Mouse (Mus musculus) thymus, postnatal 36 days (tissue): ENCODE data around the gene Sf1.

Experiments used
- DNase-seq, 2 experiments: peaks; one replicate each; pipeline ENCODE4 v3.0.0; 2022; ENCODE audit warnings: mixed read lengths in 2 of 2

Sf1 gene

DNA sequence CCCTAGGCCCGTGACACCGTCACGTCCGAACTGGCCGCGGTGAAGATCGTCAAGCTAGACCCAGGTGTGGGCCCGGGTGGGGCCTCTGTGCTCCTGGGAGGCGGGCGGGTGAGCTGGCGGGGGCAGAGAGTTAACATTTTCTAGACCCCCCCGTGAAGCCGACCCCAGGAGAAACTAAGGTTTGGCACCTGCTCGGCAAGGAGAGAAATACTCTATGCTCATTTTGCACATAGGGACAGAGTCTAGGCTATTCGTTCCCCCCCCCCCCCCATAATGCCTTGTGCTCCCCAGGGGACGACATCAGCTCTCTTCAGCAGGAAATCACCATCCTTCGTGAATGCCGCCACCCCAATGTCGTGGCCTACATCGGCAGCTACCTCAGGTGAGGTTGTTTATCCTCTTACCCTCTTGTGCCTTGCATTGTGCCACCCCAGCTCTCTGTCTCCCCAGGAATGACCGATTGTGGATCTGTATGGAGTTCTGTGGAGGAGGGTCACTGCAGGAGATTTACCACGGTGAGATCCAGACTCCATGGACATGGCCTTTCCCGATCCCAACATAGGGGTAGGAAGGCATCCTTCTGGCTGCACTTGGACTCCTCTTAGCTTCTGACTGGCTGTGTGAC lies 21.9 kb upstream of the Sf1 start:
- peak; percentile 49 to 59 for DNase-seq

GRCm38 (mm10) chr19:6342276-6342933 lies 21.1 kb upstream of the Sf1 start:
- peak; percentile 55 to 71 for DNase-seq

DNA sequence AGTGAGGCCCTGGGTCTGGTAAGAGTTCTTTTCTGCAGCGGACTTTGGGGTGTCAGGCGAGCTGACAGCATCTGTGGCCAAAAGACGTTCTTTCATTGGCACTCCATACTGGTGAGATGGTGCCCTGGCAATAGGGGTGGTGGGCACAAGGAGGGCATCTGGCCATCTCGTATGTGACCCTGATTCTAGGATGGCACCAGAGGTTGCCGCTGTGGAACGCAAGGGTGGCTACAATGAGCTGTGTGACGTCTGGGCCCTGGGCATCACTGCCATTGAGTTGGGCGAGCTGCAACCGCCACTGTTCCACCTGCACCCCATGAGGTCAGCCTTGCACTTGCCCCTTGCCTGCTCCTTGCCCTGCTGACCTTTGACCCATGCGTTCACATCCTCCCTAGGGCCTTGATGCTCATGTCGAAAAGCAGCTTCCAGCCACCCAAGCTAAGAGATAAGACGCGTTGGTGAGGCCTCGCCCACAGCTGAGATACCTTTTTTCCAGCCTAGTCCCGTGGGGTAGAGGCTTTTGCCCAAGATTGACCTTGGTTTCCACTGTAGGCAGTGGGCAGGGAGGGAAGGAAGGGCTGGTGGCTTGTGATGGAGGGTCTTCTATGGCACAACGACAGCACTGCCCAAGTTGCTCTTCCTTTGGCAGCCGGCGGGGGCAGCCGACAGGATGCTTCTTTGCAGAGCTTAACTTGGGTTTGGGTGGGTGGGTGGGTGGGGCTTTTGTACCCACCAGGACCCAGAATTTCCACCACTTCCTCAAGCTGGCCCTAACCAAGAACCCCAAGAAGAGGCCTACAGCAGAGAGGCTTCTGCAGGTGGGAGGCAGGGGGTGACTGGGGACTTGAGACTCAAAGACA lies 20.2 kb upstream of the Sf1 start:
- peak in 1 of 2 experiments; percentile 60 for DNase-seq

DNA sequence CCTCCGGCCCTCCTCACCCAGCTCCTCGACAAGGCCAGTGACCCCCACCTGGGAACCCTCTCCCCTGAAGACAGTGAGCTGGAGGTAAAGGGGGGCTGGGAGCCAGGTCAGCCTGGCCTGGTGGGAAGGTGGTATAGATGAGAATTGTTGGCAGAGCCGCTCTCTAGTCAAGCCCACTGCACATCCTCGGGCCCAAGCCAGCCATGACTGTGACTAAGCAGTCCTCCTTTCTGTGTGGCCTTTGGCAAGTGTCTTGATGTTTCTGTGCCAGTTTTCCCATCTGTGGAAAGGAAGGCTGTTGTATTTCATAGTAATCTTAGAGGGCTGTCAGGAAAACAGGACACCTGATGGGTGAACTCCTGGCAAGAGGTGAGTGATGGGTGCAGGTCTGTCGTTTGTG lies 19.5 kb upstream of the Sf1 start:
- no peak for DNase-seq

DNA sequence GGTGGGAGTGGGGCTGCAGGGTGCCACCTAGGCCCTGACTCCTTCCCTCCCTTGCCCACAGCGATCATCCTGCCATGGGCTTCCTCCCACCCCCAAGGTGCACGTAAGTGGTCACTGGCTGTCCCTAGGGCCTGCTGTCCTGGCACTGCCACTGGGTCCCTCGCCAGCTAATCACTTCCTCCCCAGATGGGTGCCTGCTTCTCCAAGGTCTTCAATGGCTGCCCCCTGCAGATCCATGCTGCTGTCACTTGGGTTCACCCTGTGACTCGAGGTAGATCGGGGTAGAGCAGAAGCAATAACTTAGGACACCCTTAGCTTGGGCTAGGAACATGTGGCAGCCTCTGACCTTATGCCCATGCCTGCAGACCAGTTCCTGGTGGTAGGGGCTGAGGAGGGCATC lies 17.5 kb upstream of the Sf1 start:
- DNase-seq = no peak

- no peak for DNase-seq
Measured at GRCm38 (mm10) chr19:6346661-6347060, 16.8 kb upstream of the Sf1 start.

DNA sequence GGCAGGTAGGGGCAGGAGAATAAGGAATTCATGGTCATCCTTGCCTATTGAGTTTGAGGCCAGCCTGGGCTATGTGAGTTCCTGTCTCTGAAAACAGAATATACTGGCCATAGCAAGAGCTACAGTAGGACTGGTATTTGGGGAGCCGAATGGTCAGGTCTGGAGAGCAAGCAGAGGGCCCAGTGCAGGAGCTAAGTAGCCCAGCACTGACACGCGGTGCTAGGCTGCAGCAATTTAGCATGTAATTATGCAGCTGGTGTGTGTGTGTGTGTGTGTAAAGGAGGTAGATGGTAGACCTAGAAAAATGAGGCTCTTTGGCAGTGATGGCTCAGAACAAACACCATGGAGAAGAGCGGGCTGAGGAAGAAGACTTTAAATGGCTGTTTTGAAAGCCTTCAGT lies 15.9 kb upstream of the Sf1 start:
- no peak for DNase-seq

GRCm38 (mm10) chr19:6348717-6349116 lies 14.8 kb upstream of the Sf1 start:
- no peak for DNase-seq

DNA sequence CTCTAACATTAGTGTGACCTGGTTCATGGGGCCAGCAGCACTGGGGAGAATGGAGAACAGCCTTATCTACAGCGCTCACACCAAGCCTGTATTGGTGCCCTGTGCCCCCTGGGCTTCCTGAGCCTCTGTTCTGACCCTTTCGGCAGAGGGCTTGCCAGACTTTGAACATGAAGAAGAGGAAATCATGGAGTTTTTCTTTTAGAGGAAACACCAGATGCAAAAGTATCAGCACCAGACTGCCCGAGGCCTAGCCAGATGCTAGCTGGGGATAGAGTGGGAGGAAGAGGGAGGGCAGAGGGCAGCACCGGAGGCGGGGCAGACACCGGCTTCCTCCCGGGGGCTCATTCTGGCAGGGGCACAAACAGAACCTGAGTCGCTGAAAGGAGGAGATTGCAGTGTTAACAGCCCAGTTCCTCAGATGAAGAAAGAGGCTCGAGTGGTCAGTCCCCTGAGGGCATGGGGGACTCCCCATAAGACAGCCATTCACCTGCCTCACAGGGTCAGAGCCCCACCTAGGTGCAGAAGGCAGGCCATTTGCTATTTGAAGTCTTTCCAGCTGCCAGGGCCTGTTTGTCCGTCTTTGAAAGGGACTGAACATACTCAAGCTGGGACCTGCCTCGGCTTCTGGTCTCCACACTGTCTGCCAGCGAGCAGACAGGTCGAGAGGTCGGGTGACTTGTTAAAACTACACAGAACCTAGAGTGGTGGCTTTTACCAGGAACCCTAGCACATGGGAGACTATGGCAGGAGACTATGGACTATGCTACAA lies 14.1 kb upstream of the Sf1 start:
- DNase-seq = peak in 1 of 2 experiments; percentile 51

GRCm38 (mm10) chr19:6351431-6352106 lies 11.9 kb upstream of the Sf1 start:
- no peak for DNase-seq

DNA sequence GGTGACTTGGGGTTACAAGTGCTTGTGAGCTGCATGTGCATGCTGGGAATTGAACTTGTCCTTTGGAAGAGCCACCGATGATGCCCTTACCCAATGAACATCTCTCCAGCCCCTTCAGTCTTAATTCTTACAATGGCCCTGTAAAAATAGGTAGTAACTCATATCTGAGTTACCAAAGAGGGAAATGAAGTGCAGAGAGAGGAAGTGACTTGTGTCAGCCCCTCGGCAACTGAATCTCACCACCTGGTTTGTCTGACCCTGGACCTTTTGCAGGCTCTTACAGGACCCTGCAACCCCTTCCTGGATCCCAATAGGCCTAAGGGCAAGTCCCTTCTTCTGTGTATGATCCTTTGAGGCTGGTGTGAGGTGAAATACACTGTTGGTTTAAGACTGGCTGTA lies 11.4 kb upstream of the Sf1 start:
- DNase-seq = no peak

DNA sequence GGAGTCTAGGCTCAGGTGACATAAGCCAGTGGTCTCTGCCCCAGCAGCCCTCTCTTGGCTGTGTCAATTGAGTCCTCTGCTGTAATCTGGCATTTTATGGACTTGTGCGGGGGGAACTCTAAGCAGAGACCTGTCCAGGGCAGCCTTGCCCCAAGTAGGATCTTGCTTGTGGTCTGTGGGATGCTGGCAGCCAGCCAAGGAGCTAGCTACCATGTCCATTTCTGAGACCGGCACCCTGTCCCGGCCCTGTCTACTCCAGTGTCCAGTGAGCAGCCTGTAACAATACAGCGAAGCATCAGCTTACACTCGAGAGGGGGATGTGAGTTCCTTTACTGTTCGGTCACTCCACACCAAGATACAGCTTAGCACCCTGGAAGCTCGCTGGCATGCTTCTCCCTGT lies 9.5 kb upstream of the Sf1 start:
- DNase-seq = no peak

GRCm38 (mm10) chr19:6361291-6361690 lies 2.2 kb upstream of the Sf1 start:
- DNase-seq = no peak

DNA sequence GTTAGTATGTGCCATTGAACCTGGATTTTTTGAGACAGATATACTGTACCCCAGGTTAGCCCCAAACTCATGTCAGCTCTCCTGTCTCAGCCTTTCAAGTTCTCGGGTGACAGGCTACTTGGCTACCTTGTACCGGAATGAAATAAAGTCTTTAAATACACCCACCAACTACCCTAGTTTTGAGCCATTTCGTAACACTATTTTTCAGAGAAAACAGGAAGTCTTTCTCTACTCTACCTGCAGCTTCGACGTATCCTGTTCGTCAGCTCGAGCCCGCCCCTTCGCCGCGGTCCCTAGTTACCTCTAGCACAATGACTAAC lies 439 bp upstream of the Sf1 start:
- DNase-seq = no peak

- peak; percentile 92 to 93 for DNase-seq
Measured at GRCm38 (mm10) chr19:6364317-6364725, 831 bp downstream of the Sf1 start.

GRCm38 (mm10) chr19:6364842-6365241 lies 1.4 kb downstream of the Sf1 start:
- no peak for DNase-seq

GRCm38 (mm10) chr19:6370175-6370574 lies 6.7 kb downstream of the Sf1 start:
- DNase-seq = no peak

DNA sequence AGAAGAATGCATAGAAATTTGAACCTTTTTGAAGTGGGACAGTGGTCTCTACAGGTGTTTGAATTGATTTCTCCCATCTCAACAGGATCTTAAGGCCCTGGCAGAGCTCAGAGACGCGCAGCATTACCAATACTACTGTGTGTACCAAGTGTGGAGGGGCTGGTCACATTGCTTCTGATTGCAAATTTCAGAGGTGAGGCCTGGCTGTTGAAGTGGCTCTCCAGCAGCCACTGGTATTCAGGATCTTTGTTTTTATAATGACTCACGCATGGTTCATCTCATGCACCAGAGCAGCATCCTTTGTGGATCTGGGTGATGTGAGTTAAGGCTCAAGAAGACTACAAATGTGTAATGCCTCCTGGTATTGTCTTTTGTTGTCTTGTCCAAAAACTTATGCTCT lies 8.9 kb downstream of the Sf1 start:
- DNase-seq = no peak

- DNase-seq = peak; percentile 82 to 84
Measured at GRCm38 (mm10) chr19:6373539-6374400, 10.3 kb downstream of the Sf1 start.

- DNase-seq = no peak
Measured at GRCm38 (mm10) chr19:6374571-6374970, 11.1 kb downstream of the Sf1 start.

GRCm38 (mm10) chr19:6375423-6376254 lies 12.1 kb downstream of the Sf1 start:
- DNase-seq = peak in 1 of 2 experiments; percentile 52
